Mouse (Mus musculus): ENCODE data around the gene Alx3.

GRCm38 (mm10) chr3:107558740-107559139 lies 36.1 kb upstream of the Alx3 start:
- TF ChIP-seq CTCF (IDR thresholded peaks at IDR 0.05) (no peak), EP300 (IDR thresholded peaks at IDR 0.05; ENCODE audit: insufficient read depth, low read depth, low read length) (no peak), POLR2A (IDR thresholded peaks at IDR 0.05; ENCODE audit: insufficient read depth, low read depth, low read length) (no peak)

All from heart, adult 2 months (tissue).